Mouse (Mus musculus) spleen, adult 2 months (tissue): ENCODE data around the gene Lmbr1l. TPM values are rescaled to one million over a fixed set of nuclear protein-coding genes. Genes with fewer than 3 reads are reported as not detected.

ENCODE experiments used
- DNase-seq, 2 experiments: peaks; one replicate each; pipeline versions ENCODE4 v3.0.0 to v3.0.0-alpha.2; 2012 to 2021; ENCODE audit warnings: low spot score in 2 of 2, low read depth in 1 of 2
- H3K27ac ChIP-seq: fragments of 200-500 bp; 2 replicates; pipeline ENCODE4 v1.5.1; 2012; ENCODE audit warnings: low read length, inconsistent platforms; ENCODE audit not compliant: insufficient read depth
- H3K27me3 ChIP-seq: fragments of 200-500 bp; 2 replicates; pipeline ENCODE4 v1.6.1; 2012; ENCODE audit warnings: mild to moderate bottlenecking, moderate library complexity, low read length, inconsistent platforms; ENCODE audit not compliant: control insufficient read depth, insufficient read depth
- H3K36me3 ChIP-seq: fragments of 200-500 bp; 2 replicates; pipeline ENCODE4 v1.6.1; 2012; ENCODE audit warnings: mild to moderate bottlenecking, low read length, inconsistent platforms; ENCODE audit not compliant: control insufficient read depth, insufficient read depth
- H3K4me1 ChIP-seq: fragments of 200-500 bp; 2 replicates; pipeline ENCODE4 v1.6.1; 2011; ENCODE audit warnings: inconsistent platforms; ENCODE audit not compliant: control insufficient read depth, insufficient read depth, insufficient read length
- H3K4me3 ChIP-seq: fragments of 200-500 bp; 2 replicates; pipeline ENCODE4 v1.5.1; 2011; ENCODE audit warnings: mild to moderate bottlenecking, inconsistent platforms; ENCODE audit not compliant: insufficient read depth, insufficient read length; ENCODE audit errors: extremely low read depth
- CTCF ChIP-seq: fragments of 200-500 bp; IDR thresholded peaks from 2 replicates; pipeline ENCODE4 v1.5.1; 2011; ENCODE audit warnings: mild to moderate bottlenecking, inconsistent platforms; ENCODE audit not compliant: insufficient read depth, insufficient read length, insufficient replicate concordance; ENCODE audit errors: extremely low read depth
- POLR2A ChIP-seq: fragments of 200-500 bp; IDR thresholded peaks from 2 replicates; pipeline ENCODE4 v1.6.1; 2011; ENCODE audit warnings: low read depth, low read length, inconsistent platforms
- WGBS: fragments of 180-500 bp; shearing (Covaris S2); methylation state at CpG from one replicate; pipeline ENCODE4 v1.1.7; 2018; 5-methylcytosine and 5-hydroxymethylcytosine counted together
- polyA plus RNA-seq: library from polyadenylated mRNA; depleted of rRNA; stranded (reverse); fragments of >200 nt; gene quantifications from 2 replicates; pipeline ENCODE4 v1.2.3, GENCODE M21; 2012; rRNA removed

Lmbr1l gene
- polyA plus RNA-seq, 1 experiment = 112 TPM

GRCm38 (mm10) chr15:98859319-98860043 is 58.5 kb downstream of the Lmbr1l start:
- Histone ChIP-seq H3K4me3 (no peak overlapping the region), H3K27me3 (no peaks in the 10 kb centered on the region), H3K4me1 (no peaks in the 10 kb centered on the region), H3K36me3 (peaks cover 88% of the 10 kb centered on the region), H3K27ac (no peak overlapping the region)
- no peak for DNase-seq
- 89% methylated on average over 9 of the region's 9 CpGs for WGBS
- TF ChIP-seq CTCF = no peak
- TF ChIP-seq POLR2A = no peak

- no peak overlapping the region for H3K27ac ChIP-seq
- no peaks in the 10 kb centered on the region for H3K4me1 ChIP-seq
- peaks cover 89% of the 10 kb centered on the region for H3K36me3 ChIP-seq
- no peak for DNase-seq
- no peaks in the 10 kb centered on the region for H3K27me3 ChIP-seq
- TF ChIP-seq POLR2A = no peak
- TF ChIP-seq CTCF = no peak
- no peak overlapping the region for H3K4me3 ChIP-seq
- WGBS = 95% methylated on average over 16 of the region's 16 CpGs
Observed at GRCm38 (mm10) chr15:98854214-98854613, 63.8 kb downstream of the Lmbr1l start.

Other genes with a start within 250 kb of the Lmbr1l start
- gene Rnd1, start 240.8 kb downstream of the Lmbr1l start, polyA plus RNA-seq = 3.4 and 4.4 TPM in 2 replicates
- not detected in 2 replicates for gene Ccdc65, start 210.0 kb downstream of the Lmbr1l start, polyA plus RNA-seq
- gene Fkbp11, start 190.0 kb downstream of the Lmbr1l start, polyA plus RNA-seq = 16.7 and 18.1 TPM in 2 replicates
- gene Arf3, start 155.0 kb downstream of the Lmbr1l start, polyA plus RNA-seq = 65.2 and 70.5 TPM in 2 replicates
- 0.78 and 0.93 TPM in 2 replicates for gene Wnt10b, start 140.1 kb downstream of the Lmbr1l start, polyA plus RNA-seq
- gene Wnt1, start 128.4 kb downstream of the Lmbr1l start, polyA plus RNA-seq = not detected in 2 replicates
- gene Ddn, start 108.7 kb downstream of the Lmbr1l start, polyA plus RNA-seq = 0.20 and 0.39 TPM in 2 replicates
- 42.2 and 45.1 TPM in 2 replicates for gene Prkag1, start 86.7 kb downstream of the Lmbr1l start, polyA plus RNA-seq
- gene Kmt2d, start 47.0 kb downstream of the Lmbr1l start, polyA plus RNA-seq = 55.6 and 58.7 TPM in 2 replicates
- 5.4 and 6.0 TPM in 2 replicates for gene Rhebl1, start 23.7 kb downstream of the Lmbr1l start, polyA plus RNA-seq
- gene Dhh, start 19.7 kb downstream of the Lmbr1l start, polyA plus RNA-seq = 1.6 and 2.3 TPM in 2 replicates
- 694 and 1,212 TPM in 2 replicates for gene Tuba1b, start 16.3 kb upstream of the Lmbr1l start, polyA plus RNA-seq
- 16.3 and 63.6 TPM in 2 replicates for gene Gm49450, start 35.3 kb upstream of the Lmbr1l start, polyA plus RNA-seq
- 116 and 126 TPM in 2 replicates for gene Tuba1a, start 35.5 kb upstream of the Lmbr1l start, polyA plus RNA-seq
- gene Tuba1c, start 111.7 kb upstream of the Lmbr1l start, polyA plus RNA-seq = 119 and 126 TPM in 2 replicates
- gene Prph, start 136.9 kb upstream of the Lmbr1l start, polyA plus RNA-seq = 0.99 and 1.4 TPM in 2 replicates
- 5.9 and 7.5 TPM in 2 replicates for gene Troap, start 156.3 kb upstream of the Lmbr1l start, polyA plus RNA-seq
- gene C1ql4, start 169.6 kb upstream of the Lmbr1l start, polyA plus RNA-seq = not detected in 2 replicates
- 0.35 and 0.60 TPM in 2 replicates for gene Dnajc22, start 174.9 kb upstream of the Lmbr1l start, polyA plus RNA-seq
- 1.5 and 2.2 TPM in 2 replicates for gene Spats2, start 207.7 kb upstream of the Lmbr1l start, polyA plus RNA-seq